Mouse (Mus musculus): ENCODE measurements at regions not wholly inside any gene's neighbourhood (a gene's known extent, or its start where the extent isn't known, plus 50 kb on each side); places are given as distances from the start of the nearest gene placed in this dataset.

DNA sequence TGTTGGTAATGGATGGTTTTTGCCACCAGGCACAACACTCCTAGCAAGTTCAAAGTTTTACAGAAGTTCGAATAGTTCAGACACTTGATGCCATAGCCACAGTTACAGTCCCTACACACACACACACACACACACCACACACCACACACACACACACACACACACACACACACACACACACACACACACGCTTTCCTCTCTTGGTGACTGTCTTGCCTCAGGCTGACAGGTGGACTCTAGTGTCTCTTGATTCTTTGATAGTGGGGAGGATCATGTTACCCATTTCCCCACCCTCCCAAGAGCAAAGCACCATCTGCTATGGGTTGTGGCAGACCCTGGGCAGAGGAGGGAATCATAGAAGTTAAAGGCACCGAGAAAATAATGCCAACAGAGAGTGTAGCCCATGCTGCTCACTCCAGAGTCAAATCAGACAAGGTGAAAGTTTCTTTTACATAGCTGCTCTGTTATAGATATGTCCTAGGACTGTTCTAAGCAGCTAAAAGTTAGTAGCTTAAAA lies 75.9 kb downstream of the Klhl25 start:
- no peak for DNase-seq (ENCODE audit: low spot score in 2 of 2)

DNA sequence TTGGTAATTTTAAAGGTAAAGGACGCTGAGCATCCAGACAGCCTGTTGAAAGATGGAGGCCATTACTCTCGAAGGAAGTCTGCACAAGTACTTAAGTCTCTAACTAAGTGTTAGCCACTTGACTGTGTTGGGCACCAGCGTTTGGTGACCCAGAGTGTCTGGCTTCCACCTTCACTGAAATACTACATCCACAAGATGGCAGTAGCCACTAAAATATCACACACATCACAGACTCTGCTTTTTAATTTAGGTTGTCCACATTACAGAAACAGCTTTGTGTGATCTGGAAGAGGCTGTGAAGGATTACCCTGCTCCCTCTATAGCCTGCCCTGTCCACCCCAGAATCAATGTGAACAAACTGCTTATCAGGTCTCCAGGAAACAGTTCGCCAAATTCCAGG lies 79.4 kb downstream of the Klhl25 start:
- DNase-seq (ENCODE audit: low spot score in 2 of 2) = no peak

DNA sequence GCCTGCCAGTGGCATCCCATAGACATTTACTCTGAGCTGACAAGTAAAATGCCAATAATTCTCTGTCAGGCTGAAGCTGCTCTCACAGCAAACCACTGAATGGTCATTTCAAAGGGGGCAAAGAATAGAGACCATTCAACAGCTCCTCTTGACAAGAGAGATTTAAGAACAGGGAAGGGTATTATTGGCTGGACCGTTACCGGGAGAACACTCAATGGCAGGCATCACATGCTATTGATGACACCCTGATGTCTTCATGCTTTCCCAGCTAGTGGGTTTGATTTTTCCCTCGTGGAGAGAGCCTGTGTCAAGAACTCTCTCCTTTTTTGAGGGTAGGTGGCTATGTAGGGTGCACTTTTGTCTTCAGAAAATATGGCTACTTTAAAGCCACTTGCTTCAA lies 95.7 kb downstream of the Klhl25 start:
- no peak for DNase-seq (ENCODE audit: low spot score in 2 of 2)

DNA sequence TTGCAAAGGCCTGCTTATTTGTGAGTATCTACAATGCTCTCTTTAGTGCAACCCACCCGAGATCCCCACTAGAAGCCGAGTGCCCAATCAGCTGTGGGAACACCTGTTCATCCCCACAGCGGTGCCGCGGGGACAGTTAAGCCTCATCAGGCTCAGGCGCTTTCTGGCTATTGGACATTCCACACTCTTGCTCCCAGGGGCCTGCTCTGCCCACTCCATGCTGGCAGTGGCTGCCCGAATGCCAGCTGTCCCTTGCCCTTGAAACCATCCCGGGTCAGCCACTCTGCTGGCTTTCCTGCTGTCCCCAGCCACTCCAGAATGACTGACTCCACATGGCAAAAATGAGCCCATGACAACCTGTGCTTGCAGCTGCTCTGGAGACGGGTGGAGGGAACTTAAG lies 107.6 kb downstream of the Klhl25 start:
- peak; percentile 4 to 11 for DNase-seq (ENCODE audit: low spot score in 2 of 2)

DNA sequence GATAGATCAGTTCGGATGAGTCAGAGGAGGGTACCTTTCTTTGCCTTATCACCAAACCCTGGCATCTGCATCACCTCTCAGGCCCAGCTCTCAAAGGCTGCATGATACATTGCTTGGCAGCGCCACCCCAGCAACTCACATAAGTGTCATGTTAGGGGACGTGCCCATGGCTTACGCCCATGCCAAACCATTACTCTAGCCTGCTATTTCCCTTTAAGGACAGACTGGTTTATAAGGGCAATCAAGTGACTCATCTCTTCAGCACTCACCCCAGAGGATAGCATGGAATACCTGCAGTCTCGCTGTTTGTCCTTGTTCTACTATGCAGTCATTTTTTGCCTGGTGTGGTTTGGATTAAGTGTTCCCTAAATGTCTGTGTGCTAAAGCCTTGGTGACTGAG lies 109.3 kb downstream of the Klhl25 start:
- DNase-seq (ENCODE audit: low spot score in 2 of 2) = no peak

DNA sequence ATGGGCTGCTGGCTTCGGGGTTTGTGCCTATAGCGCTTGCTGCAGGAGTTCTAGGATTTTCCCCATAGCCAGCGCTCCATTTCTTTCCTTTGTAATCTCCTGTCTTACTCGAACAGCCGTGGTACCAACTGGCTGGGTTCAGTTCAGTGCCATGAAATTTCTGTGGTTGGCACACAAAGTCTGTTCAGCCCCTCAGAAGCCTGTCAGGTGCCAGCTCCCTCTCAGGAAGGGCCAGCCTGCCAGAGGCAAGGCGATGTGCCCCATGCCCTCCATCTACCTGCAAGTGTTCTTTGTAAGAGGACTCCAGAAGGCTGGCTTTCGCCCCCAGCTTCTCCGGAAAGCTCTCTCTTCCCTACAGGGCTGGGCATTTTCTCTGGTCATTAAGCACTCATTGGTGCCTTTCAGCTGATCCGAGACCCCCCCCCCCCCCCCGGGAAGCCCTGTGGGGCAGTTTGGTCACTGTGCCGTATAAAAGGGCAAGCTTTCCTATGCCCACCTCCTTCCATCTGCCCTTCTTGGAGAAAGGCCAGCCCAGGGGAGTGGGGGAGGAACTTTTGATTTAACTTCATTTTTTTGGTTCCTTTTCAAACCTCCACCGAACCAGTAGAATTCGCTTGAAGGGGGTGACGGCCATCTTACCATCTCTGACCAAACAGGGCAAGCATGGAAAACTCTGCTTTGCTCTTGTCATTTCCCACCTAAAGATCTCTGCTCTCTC lies 112.0 kb downstream of the Klhl25 start:
- no peak for DNase-seq (ENCODE audit: low spot score in 2 of 2)

DNA sequence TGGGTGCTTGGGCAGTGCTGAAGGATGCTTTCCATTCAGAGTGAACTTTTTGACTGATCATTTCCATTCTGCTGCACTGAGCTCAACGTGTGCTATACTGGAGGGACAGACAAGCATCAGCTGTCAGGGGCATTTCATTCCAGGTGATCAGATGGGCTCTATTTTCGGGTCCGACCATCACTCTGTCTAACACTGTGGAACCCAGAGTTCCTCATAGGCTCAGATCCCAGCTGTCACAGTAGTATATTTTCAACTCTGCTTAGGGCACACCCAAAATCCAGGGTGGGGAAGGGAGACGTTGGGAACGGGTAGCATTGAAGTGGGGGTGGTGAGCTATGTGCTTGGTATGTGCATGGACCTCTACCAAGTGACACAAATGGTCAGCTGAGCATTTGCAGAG lies 120.1 kb downstream of the Klhl25 start:
- DNase-seq (ENCODE audit: low spot score in 2 of 2) = no peak

DNA sequence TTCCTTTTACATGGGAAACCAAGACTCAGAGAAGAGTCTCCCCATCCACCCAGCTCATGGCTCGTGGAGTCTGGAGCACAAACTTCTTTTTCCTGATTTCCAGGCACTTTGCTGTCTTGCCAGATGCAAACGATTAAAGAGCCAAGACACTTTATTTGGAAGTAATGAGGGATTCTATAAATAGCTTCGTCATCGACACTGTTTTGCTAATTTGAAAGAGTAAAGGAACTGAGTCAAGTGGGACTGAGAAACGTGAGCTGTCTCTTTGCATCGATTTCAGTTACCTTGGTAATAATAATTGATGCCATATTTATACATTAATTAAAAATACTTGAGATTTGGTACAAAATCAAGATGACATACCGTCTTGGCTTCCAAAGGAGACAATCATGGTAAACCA lies 122.8 kb downstream of the Klhl25 start:
- no peak for DNase-seq (ENCODE audit: low spot score in 2 of 2)

DNA sequence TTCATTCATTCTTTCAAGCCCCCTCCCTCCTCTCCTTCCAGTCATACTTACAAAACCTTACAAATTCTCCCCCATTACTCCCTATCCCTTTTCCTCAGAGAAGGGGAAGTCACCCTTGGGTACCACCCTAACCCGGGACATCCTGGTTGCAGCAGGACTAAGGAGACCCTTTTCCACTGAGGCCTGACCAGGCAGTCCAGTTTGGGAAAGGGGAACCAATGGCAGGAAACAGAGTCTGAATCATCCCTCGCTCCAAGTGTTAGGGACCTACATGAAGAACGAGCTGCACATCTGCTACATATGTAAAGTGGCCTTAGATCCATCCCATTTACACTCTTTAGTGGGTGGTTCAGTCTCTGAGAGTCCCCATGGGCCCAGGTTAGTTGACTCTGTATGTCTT lies 123.6 kb downstream of the Klhl25 start:
- DNase-seq (ENCODE audit: low spot score in 2 of 2) = no peak

DNA sequence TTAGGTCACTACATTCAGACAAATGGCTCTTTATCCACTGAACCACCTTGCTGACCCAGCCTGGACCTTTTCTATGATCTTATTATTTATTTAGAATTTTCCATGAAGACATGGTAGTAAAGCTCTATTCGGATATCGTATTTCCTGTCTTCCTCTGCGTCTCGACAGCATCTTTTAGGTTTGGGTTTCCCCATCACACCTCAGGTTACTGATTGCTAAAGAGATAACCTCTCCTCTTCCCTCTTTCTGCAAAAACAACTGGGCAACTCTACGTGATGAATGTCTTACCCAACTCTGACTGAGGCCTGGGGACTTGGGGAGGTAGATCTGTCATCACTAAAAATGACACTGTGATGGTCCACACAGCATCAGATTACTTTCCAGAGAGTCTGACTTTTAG lies 133.4 kb downstream of the Klhl25 start:
- no peak for DNase-seq (ENCODE audit: low spot score in 2 of 2)

DNA sequence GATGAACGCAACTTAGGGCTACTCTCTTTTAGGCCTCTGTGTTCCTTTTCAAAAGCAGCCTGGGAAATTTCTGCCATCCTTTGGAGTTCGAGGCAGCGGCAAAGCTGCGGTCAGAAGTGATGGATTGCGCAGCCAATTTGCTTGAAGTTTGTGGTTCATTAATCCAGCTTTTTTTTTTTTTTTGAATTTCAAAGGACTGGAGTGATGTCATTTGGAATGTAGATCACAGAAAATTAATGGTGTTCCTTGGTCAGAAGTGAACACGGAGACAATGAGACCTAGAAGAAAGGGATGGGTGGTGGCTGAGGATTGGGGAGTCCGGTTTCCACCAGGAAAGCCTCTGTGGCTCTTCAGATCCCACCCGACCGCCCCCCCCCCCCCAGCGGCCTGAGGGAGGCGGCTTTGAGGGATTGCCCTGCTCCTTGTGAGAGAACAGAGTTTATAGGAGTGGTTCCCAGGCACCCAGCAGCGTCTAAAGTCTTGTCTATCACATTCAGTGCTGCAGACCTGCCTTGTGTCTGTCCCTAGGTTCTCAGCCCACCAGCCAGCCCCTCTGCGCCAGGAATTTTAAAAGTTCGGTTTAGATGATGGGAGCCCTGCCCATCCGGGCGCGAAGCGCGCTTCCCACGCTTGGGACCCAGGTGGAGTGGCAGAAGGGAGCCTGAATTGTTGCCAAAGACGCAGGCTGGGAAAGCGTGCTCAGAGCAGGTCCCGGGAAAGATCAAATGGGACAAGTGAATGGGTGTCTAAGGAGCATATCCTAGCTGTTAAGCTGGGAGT lies 135.1 kb downstream of the Klhl25 start:
- DNase-seq (ENCODE audit: low spot score in 2 of 2) = no peak

DNA sequence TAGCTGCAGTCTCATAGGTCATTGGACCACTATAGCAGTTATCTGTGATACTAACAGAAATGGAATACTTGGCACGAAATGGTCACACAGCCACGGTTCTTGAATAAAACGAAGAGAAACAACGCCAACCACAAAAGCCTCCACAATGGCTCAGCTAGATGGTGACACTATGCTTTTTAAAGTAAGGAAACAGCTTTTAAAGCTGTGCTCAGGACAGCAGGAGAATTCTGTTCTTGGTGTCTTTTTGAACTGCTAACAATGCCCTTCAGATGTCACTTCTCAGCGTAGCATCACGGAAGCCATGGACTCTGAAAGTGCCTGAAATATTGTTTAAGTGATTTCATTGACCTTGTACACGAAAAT lies 135.7 kb downstream of the Klhl25 start:
- no peak for DNase-seq (ENCODE audit: low spot score in 2 of 2)

DNA sequence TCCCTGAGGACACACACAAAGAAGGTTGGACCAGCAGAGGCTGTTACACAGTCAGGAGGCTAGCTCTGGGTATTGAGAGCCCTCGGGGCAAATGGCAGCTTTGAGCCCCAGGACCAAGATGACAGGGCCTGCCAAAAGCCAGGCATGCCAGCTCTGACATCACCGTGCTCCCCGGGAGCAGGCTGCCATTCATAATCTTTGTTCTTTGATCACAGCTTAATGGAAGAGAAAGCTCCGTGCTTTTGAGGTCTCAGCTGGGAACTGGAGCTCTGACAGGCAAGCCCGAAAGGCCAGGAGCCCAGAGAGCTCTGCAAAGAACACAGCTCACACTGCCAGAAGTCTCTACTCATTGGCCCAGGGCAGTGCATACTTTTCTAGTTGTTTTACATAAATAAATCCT lies 150.7 kb downstream of the Klhl25 start:
- DNase-seq (ENCODE audit: low spot score in 2 of 2) = no peak

DNA sequence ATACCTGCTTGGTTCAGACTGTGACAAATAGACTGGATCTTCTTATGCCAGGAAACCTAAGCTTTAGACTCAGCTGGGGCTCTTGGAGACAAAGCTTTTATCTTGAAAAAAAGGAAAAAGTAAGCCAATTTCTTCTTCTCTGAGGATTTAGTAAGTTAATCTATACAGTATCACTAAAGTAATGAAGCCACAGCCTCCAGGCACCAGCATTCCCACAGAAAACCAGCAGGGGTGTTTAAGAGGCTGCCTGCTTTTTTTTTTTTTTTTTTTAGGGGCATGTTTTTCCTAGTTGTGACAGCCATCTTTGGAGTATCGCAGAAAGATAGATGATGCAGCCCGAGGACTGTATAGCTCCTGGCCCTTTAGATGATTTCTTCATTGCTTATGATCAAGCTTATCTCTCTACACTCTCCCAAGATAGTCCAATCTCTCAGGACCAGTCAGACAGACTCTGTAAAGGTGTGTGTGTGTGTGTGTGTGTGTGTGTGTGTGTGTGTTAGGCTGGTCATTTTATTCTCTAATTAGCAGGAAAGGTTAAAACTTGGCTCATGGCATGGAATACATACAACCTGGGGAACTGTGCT lies 151.3 kb downstream of the Klhl25 start:
- DNase-seq (ENCODE audit: low spot score in 2 of 2) = no peak

DNA sequence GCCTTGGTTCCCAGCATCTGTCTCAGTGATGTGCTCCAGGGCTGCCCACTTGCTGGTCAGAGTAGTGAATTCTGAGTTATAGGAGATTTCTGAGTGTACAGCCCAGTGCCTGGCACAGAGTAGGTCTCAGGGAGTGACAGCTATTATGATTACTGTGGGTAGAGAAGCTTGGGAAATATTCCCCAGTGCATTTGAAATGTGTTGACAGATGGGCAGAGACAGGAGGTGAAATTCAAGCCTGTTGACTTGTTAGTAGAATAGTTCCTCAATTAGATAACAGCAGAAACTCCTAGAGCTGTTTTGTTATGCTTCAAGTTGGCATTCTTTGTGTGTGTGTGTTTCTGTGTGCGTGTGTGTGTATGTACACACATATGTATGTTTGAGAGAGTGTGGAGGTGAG lies 152.9 kb downstream of the Klhl25 start:
- DNase-seq (ENCODE audit: low spot score in 2 of 2) = no peak

DNA sequence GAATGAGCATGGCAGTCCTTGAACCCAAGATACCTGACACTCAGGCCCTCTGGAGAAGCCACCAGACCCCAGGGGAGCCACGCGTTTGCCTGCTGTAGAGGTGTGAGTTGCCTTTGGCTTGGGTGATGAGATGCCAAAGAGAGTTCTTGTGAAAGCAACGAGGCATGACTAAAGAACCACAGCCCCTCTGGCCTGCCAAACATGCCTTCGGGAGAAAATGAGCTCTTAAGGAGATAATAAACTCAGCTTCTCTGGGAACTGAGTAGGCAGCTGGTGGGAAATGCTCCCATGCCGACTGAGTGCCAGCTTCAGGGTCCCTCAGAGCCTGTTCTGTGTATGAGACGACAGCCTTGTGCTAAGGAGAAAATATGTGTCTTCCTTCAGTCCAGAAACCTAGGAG lies 160.1 kb downstream of the Klhl25 start:
- DNase-seq (ENCODE audit: low spot score in 2 of 2) = no peak

DNA sequence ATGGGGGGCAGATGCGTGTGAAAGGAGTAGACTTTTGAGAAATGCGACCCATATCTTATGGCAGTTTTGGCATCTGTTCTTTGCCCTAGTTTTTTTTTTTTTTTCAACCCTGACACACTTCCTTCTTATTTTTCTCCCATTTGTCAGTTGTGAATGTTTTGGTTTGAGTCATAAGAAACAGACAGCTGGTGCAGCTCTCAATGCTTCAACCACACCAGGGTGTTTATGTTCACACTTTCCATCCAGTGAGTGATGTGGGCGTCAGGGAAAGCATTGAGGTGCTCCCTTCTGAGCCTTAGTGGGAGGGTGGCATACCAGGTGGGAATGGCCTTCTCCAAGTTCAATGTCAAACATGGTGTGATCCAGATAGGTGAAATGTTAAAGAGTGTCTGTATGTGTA lies 181.9 kb upstream of the Agbl1 start:
- DNase-seq (ENCODE audit: low spot score in 2 of 2) = no peak

DNA sequence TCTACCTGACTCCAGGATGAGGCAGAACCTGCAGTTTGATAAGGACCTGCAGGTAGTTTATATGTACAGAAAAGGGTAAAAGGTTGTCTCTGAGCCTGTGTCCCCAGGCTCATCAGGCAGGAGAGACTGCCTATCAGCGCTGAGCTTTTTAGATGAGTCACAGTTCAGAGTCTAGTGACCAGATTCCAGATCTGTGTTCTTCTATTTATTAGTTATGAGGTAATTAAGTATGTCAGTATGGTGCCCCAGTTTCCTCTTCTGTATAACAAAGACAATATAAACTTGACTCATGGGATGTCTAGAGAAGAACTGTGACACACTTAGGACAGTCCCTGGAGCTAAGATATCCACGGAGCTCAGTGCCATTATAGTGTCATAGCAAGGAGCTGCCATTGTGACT lies 180.3 kb upstream of the Agbl1 start:
- no peak for DNase-seq (ENCODE audit: low spot score in 2 of 2)

DNA sequence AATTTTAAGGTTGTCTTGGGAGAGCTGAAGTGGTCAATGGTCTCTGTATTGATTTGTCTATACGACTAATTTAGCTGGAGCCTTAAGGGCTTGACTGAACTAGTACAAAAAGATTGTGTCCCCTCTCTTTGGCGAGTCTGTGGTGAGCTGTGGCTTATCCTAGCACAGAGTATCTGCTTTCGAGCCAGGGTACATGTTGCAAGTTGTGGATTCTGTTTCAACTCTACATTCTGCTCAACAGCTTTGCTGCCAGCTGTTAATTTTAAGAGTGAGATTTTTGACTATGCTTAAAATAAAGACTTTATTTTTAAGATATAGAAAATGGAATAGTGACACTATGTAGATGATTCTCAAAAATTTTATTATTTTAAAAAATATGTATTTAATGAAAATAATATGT lies 175.8 kb upstream of the Agbl1 start:
- no peak for DNase-seq (ENCODE audit: low spot score in 2 of 2)

DNA sequence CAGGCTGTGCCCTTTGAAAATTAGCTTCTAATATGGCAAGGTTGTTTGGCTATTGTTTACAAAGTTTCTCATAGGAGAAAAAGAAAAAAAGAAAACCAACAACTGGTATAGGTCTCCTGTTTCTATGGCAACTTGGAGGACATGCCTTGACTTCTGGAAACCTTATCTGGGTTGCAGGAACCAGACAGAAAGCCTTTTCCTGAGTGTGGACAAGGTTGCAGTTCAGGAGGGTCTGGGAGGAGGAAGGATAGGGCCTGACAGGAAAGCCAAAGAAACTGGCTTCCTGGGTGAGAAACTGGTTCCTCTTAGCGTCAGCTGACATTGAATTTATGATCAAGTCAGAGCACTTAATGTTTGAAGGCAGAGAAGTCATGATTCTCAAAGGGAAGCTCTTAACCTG lies 130.5 kb upstream of the Agbl1 start:
- DNase-seq (ENCODE audit: low spot score in 2 of 2) = no peak

DNA sequence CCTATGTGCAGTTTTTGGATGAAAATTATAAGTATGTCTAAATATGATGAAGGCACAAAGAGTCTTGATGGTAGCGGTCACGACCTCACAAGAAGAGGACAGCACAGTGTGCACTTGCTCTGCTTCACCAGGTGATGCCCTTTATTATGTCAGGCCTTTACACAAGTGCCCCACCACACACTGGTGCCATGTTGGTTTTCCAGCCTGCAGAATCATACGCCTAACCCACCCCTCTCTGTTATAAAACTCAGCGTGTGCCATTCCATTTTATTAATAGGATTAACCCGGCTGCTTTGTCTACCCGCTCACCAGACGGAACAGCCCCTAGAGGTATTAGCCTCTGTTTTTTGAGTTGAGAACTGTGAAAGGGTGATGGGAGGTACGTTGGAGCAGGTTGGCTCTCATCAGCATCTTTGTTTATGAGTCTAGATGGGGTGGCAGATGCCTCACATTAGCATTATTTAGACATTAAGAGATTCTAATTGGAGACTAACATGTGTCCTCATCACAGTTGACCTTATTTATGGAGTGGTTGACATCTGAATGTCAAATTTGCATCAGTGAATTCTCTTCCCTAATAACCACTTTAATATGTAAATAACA lies 108.3 kb upstream of the Agbl1 start:
- DNase-seq (ENCODE audit: low spot score in 2 of 2) = no peak

DNA sequence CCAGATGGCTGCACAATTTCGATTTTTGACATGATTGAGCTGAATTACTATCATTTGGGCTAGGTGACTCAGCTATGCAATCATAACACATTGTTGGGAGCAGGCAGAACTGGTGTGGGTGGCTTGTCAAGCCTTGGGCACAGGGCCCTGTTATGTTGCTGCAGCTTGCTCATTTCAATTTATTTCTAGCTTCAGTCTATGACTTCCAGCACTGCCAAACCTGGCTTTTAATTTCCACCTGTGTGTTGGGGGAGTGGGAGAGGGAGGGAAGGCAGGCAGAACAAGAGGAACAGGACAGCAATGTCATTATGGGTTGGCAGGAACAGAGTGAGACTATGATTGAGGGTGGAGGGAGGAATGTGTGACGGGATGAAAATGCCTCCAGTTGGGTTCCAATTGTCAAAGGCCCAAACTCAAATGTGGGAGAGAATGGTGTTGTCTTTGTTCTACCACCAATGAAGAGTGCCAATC lies 102.0 kb upstream of the Agbl1 start:
- DNase-seq (ENCODE audit: low spot score in 2 of 2) = no peak
